Mouse (Mus musculus): ENCODE results near the gene Odf2l.

Odf2l gene

DNA sequence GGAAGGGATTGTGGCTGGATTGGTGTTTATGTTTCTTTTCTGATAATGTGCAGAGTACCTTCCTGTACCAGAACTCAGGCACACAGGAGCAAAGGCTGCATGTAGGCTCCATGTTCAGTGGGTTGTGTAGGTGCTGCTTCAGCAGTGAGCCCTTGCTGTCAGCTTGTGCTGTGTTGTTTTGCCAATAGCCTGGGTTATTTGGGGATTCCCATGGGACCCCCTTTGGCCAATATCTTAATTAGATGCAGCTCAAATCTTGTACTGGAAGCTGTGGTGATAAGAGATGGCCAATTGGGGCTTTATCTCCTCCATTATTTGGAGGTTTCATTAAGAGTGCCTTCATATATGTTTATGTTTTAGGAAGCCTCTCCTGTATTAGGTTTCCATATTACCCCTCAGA, 24.5 kb downstream of the Odf2l start:
- DNase-seq: no peak

GRCm38 (mm10) chr3:145143856-145144255, 25.5 kb downstream of the Odf2l start:
- no peak for DNase-seq

DNA sequence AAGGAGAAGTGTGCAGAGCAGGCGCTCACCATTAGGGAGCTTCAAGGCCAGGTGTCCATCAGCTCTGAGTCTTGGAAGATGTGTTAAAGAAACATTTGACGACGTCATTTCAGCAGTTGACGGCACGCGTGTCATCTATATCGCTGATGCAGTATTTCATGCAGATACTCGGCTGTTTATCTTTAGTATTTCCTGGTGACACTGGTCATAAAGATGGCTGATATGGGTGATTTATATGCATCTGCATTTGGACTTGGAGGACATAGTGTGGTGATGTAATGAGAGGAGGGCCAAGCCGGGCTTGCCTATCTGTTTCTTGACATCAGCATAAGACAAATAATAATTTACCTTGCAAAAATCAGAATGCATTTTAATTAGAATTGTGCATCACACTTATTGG, 28.5 kb downstream of the Odf2l start:
- no peak for DNase-seq

GRCm38 (mm10) chr3:145147483-145147882, 29.1 kb downstream of the Odf2l start:
- peak; percentile 9 to 16 for DNase-seq

- no peak for DNase-seq
Observed at GRCm38 (mm10) chr3:145147952-145148351, 29.6 kb downstream of the Odf2l start.

DNA sequence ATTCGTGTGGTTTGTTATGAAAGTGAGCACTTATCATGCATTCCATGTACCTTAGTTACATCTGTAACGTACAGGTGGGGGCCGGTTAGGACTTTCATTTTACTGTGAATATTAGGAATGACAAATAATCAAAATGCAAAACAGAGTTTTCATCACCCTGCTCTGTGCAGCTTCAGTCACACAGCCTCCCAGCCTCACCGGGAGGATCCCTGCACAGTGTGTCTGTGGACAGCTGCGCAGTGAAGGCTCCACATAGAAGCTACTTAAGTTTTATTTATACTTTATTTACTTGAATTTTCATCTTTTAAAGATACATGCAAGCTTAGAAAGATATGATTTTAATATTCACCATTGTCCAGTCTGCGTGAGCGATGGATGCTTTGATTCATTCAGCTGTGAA, 32.7 kb downstream of the Odf2l start:
- DNase-seq: no peak

DNA sequence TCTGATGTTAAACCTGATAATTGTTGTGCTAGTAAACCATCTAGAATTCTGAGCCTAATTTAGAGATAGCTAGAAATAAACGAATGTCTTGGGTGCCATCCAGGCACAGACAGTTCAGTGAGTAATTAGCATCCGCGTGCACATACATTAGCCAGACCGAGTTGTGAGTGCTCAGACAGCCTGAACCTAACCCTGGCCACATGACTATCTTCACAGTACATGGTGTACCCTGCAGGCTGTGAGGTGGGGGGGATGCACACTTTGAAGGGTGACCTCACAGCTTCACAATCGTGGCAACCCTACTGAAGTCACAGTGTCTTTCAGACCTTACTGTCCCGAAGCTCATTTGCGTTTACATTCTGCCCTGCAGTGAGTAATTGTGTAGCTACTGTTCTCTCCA, 33.5 kb downstream of the Odf2l start:
- no peak for DNase-seq

DNA sequence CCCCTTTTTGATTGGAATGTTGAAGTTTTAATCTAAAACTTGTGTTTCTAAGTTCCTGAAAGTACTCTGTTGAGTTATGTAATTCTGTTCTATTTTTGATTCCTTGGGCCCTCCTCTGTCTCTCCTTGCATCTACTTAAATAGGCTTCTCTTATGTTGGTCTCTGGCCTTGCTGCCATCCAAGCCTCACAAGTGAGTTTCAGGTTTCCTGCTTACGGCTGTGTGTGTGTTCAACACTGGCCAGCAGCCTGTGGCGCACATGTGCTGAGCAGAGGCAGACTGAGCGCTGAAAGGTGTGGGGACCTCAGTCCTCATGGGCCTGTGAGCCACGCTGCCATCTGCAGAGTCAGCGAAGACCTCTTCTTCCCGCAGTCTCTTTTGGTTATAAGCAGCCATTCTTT, 38.5 kb downstream of the Odf2l start:
- no peak for DNase-seq

DNA sequence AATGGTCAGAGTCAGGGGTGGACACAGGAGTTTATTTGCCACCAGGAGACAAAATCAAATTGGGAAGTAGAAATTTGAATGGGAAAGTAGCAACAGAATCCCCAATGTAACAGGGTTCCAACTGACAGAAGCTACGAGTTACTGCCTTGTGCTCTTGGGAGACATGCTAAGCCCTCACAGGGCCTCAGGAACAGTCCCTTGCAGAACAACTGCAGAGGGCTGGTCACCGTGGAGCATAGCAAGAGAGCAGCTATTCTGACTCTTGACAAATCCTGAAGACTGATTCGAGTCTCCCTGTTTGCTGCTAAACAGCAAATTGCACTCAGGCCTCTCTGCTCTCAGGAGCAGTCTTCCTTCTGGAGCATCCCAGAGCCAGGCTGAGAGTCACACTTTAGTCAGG, 40.1 kb downstream of the Odf2l start:
- DNase-seq: no peak

- DNase-seq: no peak
Observed at GRCm38 (mm10) chr3:145166741-145167140, 48.4 kb downstream of the Odf2l start.

DNA sequence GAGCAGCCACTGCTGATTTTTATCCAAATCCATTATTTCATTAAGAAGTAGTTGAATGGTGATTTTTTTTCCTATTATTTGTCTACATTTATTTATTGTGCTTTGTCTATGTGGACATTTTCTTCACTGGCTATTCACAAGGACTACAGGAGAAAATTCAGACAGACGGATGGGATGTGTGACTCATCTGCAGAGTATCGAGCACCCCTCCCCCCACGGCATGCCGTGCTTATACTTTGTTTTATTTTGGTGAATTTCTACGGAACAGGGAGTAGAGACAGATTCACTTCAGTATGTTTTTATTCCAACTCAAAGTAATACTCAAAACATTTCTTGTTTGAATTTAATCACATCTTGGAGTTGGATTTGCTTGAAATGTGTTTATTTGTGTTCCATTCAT, 49.4 kb downstream of the Odf2l start:
- no peak for DNase-seq

- no peak for DNase-seq
Observed at GRCm38 (mm10) chr3:145168844-145169696, 50.7 kb downstream of the Odf2l start.

- no peak for DNase-seq
Observed at GRCm38 (mm10) chr3:145170028-145170427, 51.6 kb downstream of the Odf2l start.

DNA sequence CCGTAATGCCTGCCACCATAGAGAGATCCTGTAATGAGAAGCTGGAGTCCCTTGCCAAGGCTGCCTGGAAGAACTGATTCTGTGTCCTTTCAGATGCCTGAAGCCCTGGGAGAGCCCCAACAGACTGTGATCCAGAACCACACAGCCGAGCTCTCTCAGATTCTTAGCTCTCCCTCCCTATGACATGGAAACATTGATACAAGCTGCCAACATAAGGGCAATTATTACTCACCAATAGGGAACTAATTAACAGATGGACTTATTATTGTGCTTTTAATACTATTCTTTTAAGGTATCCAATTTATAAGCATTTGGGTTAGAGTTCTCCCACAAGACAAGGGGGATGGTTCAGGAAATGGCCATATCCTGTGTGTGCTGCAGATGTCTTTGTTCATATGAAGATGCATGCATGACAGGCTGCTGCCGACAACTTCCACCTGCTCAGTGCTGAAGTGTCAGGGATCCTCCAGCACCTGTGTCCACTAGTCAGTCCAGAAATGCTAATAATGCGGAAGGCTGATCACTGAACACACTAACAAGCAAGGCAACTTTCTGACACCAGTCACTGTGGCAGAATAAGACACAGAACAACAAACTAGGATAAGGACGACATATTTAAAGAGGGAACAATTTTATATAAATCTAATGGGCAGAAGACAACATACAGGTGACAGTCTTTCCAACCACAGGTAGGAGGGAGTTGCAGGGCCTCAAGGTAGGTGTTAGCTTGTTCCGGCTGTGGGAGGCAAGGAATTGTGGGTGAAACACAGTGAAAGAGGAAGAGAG, 52.4 kb downstream of the Odf2l start:
- DNase-seq: no peak

DNA sequence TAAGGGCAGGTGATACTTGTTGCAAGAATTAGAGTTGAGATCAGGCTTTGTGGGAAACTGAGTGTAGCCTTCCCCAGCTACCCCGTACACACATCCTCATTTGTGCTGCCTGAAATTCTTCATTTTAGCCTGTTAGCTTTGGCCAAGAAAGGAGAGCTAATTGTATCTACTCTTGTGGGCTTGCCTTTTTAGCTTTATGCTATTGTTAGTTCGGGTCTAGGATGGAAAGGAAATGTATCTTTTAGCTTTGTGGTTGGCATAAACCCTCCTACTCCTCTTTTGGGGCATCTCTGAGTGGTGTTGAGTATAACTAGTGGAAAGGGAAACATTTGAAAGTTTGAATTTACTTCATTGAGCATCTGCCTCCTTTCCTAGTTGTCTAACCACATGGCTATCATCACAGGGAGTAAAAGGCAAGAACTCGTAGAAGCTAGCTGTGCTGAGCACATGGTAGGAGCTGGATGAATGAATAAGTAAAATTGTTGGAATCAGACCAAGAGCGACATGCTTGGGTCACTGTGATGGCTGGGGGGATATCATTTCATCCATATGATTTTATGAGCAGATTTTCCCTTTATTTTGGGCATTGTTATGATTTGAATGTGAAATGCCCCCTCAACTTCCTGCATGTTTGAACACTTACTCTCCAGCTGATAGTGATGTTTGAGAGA, 53.1 kb downstream of the Odf2l start:
- no peak for DNase-seq

DNA sequence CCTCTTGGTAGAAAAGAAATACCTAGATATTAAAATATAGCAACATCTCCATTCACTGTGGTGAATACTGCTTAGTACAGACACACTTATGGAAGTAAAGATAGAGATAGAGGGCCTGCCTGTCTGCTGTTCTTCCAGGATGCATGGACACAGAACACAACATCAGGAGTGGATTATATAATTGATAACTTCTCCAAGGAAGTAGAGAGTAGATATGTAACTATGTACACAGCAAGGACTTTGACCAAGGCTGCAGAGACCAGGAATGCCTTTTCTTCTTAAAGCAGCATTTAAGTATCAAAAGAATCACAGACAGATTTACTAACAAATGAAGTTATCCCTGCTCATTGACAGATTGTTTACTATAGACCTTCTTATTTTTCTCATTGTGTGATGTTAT, 66.3 kb downstream of the Odf2l start:
- DNase-seq: no peak

DNA sequence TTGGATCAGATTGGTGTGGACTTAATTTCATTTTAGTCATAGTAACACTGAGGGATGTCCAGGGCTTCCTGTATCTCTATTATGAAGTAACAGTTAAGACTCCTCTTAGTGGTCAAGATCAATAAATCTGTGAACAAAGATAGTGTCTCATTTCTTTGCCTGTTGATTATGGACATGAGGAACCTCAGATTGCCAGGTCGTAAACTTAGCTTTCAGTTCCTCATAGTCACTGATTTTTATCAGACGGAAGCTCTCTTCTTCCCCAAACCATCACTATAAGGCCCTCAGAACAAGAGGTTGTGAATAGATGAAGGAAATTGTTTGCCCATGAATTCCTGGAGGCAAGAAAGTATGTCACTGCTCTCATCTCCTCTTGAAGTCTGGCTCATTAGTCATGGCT, 73.6 kb downstream of the Odf2l start:
- DNase-seq: no peak

- no peak for DNase-seq
Observed at GRCm38 (mm10) chr3:145195240-145195923, 77.0 kb downstream of the Odf2l start.

- no peak for DNase-seq
Observed at GRCm38 (mm10) chr3:145198050-145198449, 79.7 kb downstream of the Odf2l start.

Measured in cerebellum, postnatal 10 days (tissue).